Mouse (Mus musculus) mouse trophoblast stem cell (cell line): ENCODE measurements around the gene Inpp1.
"Not testable (repeated sequence)": the region's sequence is repeated elsewhere in the genome, so short reads cannot be mapped to it uniquely, and the experiment has no call there.

Experiments used
- in situ Hi-C, 2 experiments: fragments of 300-500 bp; cut with MseI, MboI; formaldehyde crosslinking; loops; 2 replicates in 1 of 2; 3 replicates in 1 of 2; pipeline ENCODE4 v1.15.1; 2025

The Inpp1 gene

DNA sequence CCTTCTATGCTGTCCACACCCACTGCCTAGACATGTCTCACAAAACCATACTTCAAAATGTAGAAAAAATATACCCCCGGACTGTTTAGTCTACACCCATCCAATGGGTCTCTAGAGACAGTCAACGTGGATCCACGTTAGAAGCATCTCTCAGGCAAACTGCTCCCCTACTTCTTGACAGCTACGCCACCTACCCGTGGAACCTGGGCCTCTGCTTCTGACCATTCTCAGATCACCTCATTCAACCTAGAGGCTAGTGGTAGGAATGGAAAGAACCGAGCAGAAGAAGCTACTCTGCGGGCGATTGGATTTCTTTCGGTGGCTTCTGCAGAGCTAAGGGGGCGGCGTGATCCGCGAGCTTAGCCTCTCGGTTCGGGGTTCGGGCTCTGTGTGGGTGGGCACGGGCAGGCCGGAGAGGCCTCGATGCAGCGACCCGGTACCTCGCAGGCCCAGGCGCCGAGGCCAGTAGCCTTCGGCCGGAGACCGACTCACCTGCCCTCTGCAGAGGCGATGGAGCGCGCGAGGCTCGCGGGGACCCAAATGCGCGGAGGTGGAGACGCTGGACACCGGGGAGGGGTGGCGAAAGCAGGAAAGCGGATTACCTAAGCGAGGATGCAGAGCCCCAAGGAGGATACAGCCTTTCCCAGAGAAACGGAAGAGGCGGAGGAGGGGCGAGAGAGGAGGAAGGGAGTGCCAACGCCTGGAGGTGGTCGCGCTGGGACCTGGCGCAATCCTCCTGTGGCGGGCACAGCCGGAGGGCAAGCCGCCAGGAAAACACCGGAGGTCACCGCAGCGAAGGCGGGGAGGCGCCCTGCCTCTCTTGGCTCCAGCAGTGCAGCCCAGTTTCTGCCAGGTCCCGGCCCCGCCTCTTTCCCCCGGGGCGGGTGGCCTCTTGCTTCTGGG, at the start of gene Inpp1:
TSS of gene Inpp1 (minus strand) at position 779 of the 903 bp plus-strand sequence.
- in situ Hi-C loops = no loop called here

- in situ Hi-C loops = no loop called here
Measured at GRCm38 (mm10) chr1:52866007-52866406, 48.5 kb upstream of the Inpp1 start.

- in situ Hi-C loops = no loop called here
Measured at GRCm38 (mm10) chr1:52864220-52864619, 46.7 kb upstream of the Inpp1 start.

GRCm38 (mm10) chr1:52855904-52856601, 38.6 kb upstream of the Inpp1 start:
- in situ Hi-C loops = no loop called here

GRCm38 (mm10) chr1:52854029-52854428, 36.5 kb upstream of the Inpp1 start:
- in situ Hi-C loops = not testable (repeated sequence)

DNA sequence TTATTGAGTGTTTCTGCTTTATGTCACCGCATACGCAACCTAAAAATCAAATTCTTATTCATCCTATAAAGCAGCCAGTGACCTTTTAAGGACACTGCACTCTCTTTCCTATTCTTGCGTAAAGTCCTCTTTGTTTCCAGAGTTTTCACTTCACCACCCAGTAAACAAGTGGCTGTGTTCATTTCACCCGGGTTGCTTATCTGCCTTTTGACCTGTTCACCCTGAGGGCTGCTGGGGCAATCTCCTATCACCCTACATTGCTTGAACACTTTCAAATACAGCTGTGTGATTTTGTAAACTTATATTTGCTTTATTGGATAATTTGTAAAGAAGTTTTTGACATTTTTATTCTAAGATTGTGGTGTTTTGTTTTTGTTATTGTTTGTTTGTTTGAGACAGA, 31.9 kb upstream of the Inpp1 start:
- in situ Hi-C loops = no loop called here

- in situ Hi-C loops = no loop called here
Measured at GRCm38 (mm10) chr1:52846556-52846955, 29.1 kb upstream of the Inpp1 start.

DNA sequence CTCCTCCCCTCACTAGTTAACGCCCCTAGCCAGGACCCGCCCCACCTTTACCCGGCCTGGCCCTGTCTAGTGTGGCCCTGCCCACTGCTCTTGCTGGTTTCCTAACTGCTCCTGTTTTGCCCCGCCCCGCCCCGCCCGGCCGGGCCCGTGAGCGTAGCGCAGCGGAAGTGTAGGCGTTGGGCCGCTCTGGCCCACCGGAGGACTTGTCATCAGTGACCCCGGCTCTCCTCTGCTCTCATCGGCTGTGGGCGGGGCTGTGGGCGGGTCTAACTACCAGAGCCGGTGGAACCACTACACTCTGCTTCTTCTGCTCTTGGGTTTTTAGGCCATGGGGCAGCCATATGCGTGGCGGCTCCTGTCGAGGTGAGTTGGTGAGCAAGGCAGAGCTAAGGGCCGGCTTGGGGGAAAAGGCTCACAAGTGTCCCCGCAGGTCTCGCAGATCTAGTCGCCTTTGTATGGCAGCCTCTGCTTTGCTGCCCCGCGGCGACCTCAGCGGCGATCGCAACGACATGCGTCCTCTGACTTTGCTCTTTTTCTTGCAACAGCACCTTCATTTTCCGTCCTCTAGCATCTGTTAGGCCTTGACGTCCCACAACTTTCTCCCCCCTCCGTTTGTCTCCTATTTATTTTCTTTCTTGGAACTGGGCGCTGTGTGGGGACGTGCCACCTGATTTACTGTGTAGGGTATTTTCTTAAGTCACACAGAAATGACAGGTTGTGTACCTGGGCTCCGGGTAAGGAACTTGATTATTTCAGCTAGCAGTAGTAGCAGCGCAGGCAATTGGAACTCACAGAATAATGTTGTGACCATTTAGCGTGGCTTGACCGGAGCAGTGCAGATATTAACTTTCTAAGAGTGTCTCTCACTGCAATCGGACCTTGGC, 27.5 kb upstream of the Inpp1 start, which contains the start of gene Hibch:
TSS of gene Hibch (plus strand) at position 148 of the 884 bp plus-strand sequence.
- in situ Hi-C loops = no loop called here

DNA sequence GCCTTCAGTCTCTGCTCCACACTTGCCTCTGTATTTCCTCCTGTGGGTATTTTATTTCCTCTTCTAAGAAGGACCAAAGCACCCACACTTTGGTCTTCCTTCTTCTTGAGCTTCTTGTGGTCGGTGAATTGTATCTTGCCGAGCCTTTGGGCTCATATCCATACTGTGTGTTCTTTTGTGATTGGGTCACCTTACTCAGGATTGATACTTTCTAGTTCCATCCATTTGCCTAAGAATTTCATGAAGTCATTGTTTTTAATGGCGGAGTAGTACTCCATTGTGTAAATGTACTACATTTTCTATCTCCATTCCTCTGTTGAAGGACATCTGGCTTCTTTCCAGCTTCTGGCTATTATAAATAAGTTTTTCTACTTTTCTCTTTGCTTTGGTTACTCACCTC, 26.9 kb upstream of the Inpp1 start:
- in situ Hi-C loops = no loop called here

DNA sequence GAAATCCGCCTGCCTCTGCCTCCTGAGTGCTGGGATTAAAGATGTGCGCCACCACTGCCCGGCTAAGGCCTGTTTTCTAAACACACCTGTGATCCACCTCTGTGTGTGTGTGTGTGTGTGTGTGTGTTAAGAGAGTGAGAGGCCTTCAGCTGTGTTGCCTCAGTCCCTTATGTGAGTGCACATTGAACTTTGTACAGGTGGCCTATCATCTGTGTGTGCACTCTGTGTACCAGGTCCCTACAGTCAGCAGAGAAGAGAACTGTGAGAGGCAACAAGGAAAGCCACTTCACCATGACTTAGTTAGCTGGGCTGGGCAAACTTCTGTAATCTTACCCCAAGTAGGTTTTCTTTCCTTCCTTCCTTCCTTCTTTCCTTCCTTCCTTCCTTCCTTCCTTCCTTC, 21.6 kb upstream of the Inpp1 start:
- in situ Hi-C loops = no loop called here

DNA sequence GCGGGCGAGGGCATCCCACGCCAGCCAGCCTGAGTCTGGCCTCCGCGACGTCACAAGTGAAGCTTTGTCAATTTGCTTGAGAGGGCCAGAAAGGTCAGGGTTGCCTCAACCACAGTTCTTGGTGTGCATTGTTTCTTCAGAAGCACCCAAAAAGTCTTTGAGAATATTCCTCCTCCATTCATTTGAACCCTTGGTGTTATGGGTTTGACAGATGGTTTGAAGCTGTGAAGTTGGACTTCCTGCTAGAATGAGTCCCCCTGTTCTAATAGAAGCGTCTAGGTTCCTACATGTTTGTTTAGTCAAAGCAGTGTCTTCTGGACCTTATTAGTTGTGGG, 292 bp upstream of the Inpp1 start:
- in situ Hi-C loops = no loop called here

GRCm38 (mm10) chr1:52816232-52816891, 1.1 kb downstream of the Inpp1 start:
- in situ Hi-C loops = no loop called here

- in situ Hi-C loops = no loop called here
Measured at GRCm38 (mm10) chr1:52808456-52808855, 9.0 kb downstream of the Inpp1 start.

DNA sequence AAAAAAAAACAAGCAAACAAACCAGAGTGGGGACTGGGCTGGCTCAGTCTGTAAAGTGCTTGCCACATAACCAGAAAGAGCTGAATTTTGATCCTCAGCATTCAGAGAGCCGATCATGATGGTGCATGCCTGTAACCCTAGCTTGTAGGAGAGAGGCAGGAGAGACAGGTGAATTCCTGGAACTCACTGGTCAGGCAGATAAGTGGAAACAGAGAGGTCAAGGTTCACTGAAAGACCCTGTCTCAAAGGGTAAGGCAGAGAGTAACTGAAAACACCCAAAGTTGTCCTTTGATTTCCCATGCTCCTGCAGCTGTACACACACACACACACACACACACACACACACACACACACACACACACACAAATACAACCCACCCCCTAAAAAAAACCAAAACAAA, 12.4 kb downstream of the Inpp1 start:
- in situ Hi-C loops = no loop called here

DNA sequence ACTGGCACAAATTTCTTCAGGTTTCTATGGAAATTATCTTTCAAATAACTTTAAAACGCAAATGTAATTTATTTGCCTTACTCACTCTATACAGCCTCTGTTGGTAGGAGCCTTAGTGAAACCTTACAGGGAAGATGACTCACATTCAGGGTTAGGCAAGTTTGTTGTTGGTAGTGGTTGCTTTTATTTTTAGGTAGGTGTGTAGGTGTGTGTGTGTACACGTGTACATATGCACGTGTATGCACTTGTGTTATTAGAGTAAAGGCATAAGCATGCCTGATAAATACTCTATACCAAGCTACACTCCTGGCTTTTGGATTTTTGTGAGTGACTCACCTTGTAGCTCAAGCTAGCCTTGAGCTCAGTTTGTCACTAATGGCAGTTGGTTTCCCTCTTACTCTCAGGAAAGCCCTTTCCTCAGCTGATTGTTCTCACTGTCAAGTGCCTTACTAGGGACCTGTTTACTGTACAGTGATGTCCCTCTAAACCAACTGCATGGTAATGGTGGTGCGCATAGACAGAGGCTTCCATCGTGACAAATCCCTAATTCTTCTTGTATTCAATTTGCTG, 15.0 kb downstream of the Inpp1 start:
- in situ Hi-C loops = no loop called here

- in situ Hi-C loops = no loop called here
Measured at GRCm38 (mm10) chr1:52801651-52802050, 15.8 kb downstream of the Inpp1 start.

DNA sequence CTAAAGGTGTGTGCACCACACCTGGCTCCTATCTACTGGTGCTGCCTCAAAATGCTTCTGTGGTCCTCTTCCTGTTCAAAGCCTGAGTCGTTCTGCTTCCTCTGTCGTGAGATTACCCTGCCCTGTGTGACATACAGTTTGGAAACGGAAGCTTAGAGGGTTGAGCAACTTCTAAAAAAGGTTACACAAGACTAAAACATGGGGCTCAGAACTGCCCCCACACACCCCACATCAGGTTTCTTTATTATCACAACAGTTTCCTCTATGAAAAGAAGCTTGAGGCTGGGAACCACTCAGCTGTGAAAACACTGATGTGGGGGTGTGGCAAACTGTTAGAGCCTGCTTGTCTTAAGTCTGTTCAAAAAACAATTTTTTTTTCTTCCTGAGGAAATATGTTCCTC, 17.1 kb downstream of the Inpp1 start:
- in situ Hi-C loops = no loop called here

DNA sequence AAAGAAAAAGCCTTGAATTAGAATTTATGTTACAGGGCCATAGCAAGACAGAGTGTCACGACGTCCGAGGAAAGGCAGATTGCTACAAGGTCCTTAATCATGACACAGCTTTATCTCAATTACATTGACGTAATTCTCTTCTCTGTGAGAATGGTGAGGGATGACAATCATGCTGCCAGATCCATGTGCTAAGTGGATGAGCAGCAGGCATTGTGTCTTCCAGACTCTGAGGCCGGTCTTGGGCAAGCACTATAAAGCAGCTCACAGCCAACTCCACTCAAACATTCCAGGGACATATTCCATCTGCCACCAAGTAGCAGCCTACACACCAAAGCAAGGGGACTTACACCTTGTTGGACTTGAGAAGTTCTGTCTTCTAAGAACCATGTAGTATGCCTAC, 17.7 kb downstream of the Inpp1 start:
- in situ Hi-C loops = no loop called here

DNA sequence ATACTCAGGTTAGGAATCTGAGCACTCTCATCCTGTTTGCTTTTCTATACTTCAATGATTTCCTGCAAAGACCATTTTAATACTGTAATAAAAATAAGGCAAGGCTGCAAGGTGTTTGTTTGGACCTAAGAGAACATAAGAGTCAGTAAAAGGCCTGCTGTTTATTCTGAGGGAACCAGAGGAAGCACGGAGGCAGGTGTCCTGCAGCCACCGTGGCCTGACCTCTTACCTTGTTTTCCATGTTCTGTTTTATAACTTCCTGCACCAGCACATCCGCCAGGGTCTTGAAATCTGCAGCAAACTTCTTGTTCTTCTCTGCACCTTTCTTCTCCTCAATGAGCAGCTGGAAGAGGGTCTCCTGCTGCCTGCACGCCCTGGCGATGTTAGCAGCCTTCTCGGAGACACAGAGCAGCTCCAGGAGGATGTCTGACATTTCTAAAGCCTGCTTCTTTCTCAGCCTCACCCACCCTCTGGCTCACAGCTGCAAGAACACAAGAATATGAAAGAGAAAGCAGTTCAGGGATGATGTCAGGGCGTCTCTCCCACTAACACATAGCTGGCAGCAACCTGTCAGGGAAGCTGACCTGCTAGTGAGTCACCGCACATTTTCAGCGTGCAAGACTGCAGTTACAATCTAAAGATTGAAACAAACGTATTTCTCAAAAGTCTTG, 18.3 kb downstream of the Inpp1 start:
- in situ Hi-C loops = no loop called here

DNA sequence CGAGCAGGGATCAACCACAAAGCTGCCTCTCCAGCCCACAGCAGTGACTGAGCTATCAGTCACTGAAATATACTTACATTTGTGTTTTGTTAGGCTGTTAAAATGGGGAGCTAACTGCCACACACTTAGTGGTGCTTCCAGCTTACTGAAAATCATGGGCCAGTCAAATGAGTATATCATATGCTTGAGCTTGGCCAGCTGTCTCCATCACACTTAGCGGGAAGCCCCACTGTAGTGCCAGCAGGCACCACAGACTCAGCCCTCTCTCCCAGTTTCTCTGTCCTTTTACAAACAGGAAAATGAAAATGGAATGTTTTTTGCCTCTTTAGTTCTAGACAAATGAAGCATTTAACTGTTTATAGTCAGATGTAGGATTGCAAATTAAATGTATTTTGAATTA, 21.6 kb downstream of the Inpp1 start:
- in situ Hi-C loops = no loop called here

- in situ Hi-C loops = no loop called here
Measured at GRCm38 (mm10) chr1:52793692-52794091, 23.8 kb downstream of the Inpp1 start.
